Mouse (Mus musculus) spleen, postnatal 4 days (tissue): ENCODE results near the gene Stxbp1.

Source experiments
- DNase-seq, 2 experiments: peaks; one replicate each; pipeline ENCODE4 v3.0.0; 2022; ENCODE audit warnings: low spot score in 2 of 2

Stxbp1 gene

DNA sequence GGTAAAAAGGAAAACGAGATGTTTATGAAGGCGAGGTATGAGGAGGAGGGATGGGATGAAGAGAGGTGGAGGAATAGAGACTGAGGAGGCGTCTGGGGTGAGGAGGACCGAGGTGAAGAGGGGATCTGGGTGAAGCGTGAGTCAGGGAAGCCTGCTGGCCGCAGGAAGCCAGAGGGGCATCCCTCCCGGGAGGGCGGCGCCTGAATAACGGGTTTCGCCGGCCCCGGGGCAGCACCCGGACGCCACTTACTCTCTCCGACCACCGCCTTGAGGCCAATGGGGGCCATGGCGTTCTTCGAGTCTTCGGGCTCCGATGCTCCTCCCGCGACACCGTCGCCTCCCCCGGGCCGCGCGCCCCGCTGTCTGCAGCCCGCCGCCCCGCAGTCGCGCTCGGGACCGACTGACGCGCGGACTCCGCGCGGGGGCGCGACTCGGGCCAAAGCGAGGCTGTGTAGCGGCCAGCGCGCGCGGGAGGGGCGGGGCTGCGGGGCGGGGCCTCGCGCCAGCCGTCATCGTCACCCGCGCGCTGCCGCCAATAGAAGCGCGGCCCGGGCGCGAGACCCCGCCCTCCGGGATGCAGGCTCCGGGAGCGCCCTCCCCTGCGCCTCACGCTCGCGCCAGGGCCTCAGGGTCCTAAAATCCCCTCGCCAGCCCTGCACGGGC is at the start of gene Stxbp1:
Gene Stxbp1 (minus strand): TSS at position 441 of the 663 bp plus-strand sequence.
- peak; percentile 90 to 96 for DNase-seq

DNA sequence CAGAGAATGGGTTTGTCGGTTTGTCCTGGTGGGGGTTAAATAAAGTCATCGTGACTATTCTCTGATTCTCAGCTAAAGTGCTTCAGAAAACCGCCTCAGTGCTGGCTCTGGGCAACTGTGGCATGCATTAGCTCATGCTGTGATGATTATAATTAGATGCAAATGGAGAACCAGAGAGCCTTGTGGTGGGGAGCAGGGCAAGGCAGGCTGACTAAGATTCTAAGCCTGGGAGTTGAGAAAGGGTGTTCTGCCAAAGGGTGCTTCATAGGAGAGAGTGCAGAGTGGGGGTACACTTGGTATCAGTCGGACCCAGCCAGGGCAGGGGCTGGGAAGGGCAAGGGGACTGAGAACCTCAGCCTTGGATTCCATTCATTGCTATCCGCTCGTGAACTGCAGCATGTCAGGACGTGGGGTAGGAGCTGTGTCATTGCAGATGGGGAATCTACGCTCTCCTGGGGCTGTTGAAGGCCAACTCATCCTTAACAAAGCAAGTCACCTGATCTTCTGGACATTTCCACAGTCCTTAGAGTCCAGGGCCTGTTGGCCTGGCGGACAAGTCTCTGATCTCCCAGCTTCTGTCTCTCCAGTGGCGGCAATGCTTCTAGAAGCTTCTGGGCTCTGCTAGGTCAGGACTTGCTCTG is 49.6 kb upstream of the Stxbp1 start:
- DNase-seq, result no peak

DNA sequence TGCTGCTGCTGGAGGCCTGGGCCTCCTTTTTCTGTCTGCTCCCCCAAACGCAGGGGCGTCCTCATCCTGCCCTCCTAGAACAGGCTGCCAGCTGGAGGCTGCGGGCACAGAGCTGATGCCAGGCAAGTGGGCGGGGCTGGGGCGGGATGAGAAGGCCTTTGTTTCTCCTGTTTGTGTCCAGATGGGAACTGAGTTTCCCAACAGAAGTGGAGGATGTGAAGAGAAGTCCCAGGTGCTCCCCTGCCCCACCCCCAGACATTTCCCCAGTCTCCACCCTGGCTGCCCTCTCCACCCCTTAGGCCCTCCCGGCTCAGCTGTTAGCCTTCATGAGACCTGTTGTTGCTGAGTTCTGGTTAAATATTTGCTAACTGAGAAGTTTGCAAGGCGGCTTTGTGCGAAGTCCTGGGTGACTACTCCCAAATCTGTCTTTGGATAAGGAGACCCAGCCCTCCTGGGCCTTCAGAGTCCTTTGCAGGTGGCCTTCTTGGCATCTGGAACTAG is 48.6 kb upstream of the Stxbp1 start:
- DNase-seq, result no peak

DNA sequence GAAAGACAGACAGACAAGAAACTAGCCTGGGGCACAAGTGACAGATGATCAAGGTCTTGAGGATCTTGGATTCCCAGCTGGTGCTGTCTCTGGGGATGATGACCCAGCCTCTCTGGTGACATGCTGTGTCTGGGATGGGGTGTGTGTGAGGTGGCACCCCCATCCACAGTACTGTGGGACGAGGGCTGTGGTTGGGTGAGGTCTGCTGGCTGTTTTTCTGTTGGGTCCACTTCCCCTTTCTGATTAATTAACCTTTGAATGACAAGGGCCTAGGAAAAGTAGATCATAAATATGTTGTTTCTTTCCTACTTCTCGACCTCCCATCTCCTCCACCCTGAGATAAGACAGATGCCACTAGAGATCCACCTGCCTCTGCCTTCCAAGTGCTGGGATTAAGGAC is 47.1 kb upstream of the Stxbp1 start:
- DNase-seq, result no peak

DNA sequence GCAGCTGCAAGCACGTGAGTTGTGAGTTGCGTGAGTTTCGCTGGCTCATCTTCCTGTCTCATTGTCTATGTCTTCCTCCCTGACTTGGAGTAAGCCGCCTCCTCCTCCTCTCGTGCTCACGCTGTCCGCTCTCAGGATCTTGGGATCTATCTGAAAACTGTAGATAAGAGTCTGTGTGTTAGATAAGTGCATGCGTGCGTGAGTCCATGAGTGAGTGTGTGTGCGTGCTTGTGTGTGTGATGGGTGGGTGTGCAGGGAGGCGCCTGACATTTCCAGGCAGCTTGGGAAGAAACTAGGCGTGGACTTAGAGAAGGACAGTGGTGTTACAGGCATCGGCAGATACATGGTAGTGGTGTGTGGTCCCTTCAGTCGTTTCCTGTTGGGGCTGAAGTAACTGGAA is 45.4 kb upstream of the Stxbp1 start:
- DNase-seq, result no peak

DNA sequence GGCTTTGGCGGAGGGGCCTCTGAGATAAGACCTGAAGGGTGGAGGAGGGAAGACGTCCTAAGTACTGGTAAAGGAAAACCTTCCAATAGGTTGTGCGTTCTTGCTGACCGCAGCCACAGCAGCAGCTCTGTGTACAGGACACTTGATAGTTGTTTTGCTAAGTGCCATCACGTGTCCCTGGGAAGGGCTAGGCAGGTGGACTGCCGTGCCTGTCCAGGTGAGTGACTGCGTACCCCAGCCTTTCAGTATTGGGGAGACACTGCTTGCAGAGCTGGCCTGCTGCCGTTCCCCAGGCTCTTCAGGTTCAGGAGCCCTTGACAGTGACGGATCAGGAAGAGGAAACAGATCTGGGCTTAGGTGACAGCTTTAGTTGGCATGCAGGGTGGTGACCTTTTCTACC is 44.2 kb upstream of the Stxbp1 start:
- no peak for DNase-seq

DNA sequence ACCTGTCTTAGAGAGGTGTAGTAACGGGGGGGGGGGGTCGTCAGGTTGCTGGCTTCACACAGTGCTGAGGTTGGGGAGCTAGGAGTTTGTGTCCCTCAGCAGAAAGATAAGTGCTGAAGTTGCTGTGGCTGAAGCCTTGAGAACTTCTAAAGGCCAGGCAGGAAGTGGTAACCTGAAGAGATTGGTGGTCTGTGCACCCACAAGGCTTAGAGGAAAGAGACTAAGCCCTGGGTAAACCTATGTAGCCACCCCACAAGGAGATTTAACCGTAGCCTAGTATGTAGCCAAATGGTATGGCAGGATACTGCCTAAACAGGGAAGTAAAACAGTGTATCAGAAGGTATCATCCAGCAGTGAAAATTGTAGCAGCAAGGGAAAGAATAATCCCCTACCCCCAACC is 43.2 kb upstream of the Stxbp1 start:
- DNase-seq, result no peak

DNA sequence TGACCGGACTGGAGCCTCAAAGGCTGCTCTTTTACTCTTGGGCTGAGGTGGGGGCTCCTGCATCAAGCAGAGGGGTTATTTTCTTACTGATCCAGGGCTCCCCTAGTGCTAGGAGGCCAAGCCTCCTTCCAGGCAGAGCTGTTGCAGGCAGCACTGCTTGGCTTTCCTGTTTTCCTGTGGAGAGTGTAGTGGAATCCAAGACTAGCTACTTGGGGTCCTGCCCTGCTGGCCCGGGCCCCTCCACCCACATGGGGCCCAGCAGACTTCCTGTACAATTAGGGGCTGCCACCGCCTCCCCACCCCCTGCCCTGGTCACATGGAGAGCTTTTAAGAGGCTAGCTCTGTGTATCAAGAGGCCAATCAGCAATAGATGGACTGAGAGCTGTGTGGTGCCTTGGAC is 41.5 kb upstream of the Stxbp1 start:
- DNase-seq, result no peak

DNA sequence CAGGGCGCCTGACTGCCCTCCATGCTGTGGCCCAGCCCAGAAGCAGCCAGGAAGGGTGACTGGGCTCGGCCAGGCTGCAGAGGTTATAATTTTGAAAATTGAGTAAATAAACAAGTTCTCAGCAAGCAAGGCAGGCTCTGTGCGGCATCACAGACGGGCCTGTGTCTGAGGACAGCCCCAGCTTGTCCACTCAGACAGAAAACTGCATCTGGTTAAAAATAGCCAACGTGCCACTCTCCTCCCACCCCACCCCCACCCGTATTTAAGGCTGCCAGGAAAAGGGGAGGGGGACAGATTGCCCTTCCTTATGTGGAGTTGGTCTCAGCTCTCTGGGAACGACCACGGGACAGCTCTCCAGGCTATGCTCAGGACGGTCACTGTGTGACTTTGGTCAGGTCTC is 41.0 kb upstream of the Stxbp1 start:
- no peak for DNase-seq

DNA sequence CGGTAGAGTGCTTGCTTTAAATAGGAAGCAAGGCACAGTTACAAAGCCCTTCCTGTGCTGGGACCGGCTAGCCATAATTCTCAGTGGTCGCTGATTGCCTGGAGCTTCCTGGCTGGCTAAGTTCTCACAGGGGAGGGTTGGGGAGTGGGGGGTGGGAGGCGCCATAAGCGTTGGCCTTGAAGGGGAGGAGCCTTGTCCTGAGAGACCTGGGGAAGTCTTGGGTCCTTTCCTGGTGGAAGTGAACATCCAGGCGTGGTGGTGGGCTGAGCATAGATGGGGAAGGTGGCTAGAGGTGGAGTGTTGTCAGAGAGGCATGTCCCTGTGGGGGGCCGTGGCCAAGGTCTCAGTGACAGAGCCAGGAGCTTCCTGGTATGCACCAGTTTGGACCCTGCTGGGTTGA is 37.7 kb upstream of the Stxbp1 start:
- DNase-seq, result no peak

DNA sequence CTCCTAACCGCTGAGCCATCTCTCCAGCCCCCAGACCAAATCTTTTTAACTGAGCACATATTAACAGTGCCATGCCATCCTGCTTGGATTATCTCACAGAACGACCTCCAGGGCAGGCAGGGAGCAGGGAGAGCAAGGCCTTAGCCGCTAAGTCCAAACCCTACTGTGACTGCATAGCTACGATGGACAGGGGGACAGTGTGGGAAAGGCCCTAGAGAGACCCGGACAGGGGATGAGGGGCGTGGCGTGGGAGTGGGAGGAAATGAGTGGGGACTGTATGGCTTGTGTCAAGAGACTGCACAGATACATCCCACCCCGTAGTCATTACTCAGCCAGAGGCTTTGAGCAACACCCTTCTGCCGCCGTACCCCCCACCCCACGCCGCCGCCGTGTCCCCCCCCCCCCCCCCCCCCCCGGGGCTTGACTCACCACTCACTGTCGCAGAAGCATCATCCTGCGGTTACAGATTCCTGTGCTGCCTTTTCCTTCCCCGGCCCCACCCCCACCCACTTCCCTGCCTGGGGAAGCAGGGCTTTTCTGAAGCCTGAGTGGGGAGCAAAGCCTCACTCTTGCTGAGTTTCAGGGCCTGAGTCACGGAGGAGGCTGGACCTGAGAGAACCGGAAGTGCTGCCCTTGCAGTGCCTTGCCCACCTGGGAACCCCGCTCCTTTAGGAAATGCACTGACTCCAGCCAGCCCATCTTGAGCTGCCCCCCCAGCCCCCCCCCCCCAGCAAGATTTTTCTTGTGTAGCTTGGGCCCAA is 35.4 kb upstream of the Stxbp1 start:
- no peak for DNase-seq

DNA sequence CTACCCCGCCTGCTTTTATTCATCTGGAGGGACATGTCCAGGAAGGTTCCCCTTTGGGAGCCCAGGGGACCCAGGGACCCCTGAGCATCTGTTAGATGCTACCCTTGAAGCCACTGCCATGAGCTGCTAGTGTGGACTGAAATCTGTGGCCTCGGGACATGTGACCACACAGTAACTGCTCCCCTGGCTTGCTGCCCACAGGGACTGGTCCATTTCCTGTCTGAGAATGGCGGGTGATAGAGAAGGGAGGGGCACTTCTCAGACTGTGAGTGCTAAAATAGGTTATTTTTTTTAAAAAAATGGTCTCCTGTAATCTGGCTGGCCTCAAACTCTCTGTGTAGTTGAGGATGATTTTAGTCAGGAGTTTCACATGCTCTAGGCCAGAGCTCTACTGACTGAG is 34.7 kb upstream of the Stxbp1 start:
- peak in 1 of 2 experiments; percentile 53 for DNase-seq

DNA sequence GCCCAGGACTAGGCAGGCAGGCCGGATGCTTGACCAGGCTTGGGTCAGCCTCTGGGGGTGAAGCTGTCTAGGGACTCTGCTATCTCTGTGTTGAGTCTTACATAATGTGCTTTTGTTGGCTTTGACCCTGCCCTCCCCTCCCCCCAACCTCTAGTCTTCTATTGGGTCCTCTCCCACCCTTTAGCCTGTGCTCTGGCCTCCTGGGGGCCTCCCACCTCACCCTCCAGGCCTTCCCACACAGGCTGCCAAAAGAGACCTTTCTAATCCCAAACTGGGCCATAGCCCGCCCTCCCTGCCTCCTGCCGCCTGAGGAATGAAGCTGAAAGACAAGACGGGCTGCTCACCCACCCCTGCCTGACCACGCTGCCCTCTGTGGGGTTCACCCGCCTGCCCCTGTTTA is 34.0 kb upstream of the Stxbp1 start:
- DNase-seq, result no peak

DNA sequence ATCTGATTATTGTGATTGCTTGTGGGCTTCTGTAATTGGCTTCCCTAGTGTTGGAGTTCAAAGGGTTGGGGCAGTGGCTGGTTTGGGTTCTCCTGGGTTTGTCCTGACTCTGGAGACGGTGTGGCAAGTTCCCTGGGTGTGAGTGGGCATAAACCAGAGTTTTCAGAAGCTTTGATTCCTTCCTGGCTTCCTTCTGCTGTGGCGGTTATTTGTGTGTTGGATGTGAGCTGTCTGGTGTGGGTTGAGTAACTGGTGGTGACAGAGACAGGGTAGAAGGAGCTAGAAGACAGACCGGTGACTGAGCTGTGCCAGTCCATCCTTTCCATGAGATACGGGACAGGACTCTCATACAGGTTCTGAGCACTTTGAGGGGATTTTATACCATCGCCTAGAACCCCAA is 32.5 kb upstream of the Stxbp1 start:
- no peak for DNase-seq

DNA sequence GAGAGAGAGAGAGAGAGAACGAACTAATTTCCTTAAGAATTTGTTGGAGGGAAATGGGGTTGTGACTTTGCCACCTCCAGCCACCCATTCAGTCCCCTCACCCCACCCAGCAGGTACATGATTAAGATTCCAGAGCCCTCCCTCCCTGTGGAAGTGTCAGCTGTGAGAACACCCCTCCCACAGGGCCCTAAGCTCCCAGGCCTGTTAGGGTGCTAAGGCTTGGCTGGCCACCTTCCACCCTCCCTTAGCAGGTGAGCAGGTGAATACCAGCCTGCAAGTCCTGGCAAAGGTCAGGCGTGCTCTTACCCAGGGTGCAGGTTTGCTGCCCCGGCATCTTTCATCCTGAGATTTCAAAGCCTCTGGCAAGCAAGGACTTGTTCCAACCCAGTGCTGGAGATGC is 31.4 kb upstream of the Stxbp1 start:
- DNase-seq, result no peak

DNA sequence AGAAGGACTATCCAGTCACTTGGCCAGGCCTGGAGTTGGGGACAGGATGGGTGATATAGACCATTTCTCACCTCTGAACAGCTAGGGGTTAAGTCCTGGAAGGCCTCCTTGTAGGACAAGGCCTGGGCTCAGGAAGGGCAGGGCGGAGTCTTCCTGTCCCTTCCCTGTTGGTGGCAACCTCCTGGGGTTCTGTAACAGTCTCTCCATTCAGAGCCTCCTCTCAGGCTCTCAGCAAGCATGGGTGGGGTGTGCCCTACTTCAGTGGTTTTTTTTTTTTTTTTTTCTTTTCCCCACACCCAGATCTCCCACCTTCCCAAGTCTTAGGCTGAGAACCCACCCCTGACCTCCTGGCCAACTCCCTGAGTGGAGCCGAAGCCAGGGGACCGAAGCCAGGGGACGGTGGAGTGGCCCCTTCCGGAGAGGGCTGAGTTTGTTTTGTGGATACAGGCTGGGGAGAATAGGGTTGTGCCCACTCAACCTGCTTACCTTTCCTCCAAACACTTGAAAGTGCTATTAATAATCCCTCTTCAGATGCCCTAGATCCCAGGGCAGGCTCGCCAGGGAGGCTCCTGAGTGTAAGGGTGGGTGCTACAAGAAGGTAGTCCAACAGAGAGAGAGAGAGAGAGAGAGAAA is 30.8 kb upstream of the Stxbp1 start:
- DNase-seq, result no peak

DNA sequence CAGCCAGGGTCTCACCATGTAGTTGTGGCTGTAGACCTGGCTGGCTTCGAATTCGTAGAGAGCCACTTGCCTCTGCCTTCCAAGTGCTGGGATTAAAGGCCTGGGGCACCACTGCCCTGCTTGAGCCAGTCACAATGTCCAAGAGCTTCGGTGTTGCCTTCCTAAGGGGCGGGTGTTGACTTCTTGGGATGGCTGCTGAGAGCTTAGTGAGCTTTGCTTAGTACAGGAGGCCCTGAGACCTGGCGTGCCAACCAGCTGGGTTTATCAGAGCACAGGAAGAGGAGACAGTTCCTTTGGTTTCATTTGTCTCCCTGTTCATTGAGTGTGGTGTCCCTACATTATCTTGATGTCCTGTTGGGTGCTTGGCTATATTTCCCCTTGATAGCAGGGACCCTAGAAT is 30.3 kb upstream of the Stxbp1 start:
- no peak for DNase-seq

DNA sequence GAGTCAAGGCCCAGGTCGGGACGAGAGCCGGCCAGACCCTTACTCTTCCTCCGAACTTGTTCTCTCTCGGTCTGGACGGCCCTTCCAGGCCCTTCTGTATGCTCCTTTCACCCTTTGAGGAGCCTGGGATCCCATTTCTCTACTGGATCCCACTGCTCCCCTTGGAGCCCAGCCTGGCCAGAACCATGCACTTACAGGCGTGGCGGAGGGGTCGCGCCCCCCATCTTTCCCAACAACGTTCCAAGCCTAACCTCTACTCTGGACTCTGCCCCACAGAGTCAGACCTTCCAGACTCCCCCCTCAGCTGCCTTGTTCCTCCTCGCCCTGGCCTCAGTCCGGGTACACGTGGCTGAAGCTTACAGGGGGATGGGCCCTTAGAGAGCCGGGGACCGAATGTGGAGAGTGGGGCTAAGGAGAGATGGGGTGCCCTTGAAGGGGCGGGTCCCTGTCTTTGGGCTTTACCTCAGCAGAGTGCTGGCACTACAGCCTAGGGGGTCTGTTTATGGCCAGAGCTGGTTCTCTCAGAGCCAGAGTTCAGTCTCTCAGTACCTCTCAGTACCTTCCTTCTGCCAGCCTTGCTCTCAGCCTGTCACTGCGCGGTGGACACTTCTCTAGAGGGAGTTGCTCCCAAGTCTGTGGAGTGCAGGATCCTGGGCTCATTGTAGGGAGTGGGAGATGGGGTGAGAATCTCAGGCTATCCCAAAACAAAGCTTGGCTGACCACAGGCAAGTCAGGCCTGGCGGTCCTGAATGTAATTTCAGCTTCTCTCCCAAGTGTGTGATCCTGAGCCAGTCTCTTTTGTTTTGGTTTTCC is 29.7 kb upstream of the Stxbp1 start:
- DNase-seq, result no peak

DNA sequence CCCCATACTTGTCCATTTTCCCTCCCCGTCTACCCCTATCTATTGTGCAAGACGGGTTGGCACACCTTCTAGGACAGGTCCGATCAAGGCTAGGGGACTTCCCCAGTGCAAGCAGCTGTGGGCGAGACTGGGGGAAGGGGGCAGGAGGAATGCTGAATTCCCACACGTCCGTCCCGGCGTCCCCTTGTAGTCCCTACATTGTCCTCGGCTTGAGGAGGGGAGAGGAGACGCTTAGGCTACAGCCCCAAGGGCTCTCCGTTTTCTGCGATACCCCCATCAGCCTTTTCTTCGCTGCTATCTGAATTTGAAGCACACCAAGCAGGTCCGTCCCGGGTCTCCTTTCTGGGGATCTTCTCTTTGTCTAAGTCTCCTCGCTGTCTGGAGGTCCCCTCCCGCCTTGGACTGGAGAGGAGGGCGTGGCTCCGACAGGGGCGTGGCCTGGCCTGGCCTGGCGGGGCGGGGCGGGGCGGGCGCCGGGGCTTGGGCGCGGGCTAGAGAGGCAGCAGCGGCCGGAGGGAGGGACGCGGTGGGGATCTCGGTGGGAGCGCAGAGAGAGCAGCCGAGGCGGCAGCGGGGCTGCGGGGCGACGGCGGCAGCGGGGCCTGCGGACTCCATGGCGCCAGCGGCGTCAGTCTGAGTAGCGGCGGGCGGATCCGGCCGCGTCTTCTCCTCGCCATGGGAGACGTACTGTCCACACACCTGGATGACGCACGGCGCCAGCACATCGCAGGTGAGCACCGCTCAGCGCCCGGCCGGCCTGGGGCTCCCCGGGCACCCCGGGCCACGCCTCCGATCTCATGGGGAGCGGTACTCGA is 28.8 kb upstream of the Stxbp1 start, which contains the start of gene Fam129b:
Gene Fam129b (plus strand): TSS at position 440 of the 815 bp plus-strand sequence.
- peak; percentile 83 to 89 for DNase-seq

DNA sequence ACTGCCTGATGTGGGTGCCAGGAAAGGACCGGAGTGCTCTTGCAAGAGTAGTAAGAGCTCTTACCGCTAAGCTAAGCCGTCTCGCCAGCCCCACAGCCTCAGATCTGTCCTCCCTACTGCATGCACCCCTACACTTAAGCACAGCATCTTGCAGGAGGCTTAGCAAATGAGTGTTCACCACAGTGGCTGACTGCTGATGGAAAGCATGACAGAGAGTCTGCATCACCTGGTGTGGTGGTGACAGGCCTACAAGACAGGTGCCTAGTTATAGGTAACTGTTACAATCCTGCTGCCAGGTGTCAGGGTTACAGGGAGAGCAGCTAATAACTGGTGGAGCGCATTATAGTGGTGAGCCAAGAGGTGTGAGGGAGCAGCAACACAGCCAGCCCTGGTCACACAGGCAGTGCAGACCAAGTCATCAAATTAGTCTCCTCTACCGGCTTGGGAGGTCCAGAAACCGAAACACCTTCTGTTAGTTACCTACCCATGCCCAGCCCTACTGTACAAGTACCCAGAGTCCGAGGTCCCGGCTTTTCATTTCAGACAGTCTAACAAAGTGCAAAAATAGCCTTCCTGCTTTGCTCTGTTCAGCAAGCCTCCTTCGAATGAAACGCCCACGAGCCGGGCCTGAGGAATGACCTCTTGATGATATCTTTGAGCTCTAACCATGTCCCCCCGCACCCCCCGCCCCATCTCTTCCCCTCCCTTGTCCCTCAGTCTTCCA is 28.1 kb upstream of the Stxbp1 start:
- no peak for DNase-seq
